Mouse (Mus musculus) limb, embryonic 11.5 days (tissue): Measurements from ENCODE around the gene Kcnj10. TPM values are rescaled to one million over a fixed set of nuclear protein-coding genes. Genes with fewer than 3 reads are reported as not detected.

Experiments
- ATAC-seq: fragments of 200-750 bp; cut with Nextera tagmentation; 2 replicates; pipeline ENCODE4 v1.8.0; 2017; ENCODE audit warnings: low read depth; ENCODE audit not compliant: insufficient number of reproducible peaks, low FRiP score, low TSS enrichment
- DNase-seq: peaks from one replicate; pipeline ENCODE4 v3.0.0-alpha.2; 2015; ENCODE audit warnings: low spot score
- H3K27ac ChIP-seq: fragments of 300-500 bp; sonication (generic); replicated peaks from 2 replicates; pipeline ENCODE4 v1.5.1; 2014; ENCODE audit warnings: low read depth, mild to moderate bottlenecking, low read length
- H3K27me3 ChIP-seq: fragments of 300-500 bp; sonication (generic); 2 replicates; pipeline ENCODE4 v1.6.1; 2014; ENCODE audit warnings: mild to moderate bottlenecking, low read length, mixed read lengths; ENCODE audit not compliant: control insufficient read depth, insufficient read depth
- H3K36me3 ChIP-seq: fragments of 300-500 bp; sonication (generic); 2 replicates; pipeline ENCODE4 v1.6.1; 2014; ENCODE audit warnings: mild to moderate bottlenecking, low read length, moderate library complexity, mixed read lengths; ENCODE audit not compliant: control insufficient read depth, insufficient read depth
- H3K4me1 ChIP-seq: fragments of 300-500 bp; sonication (generic); 2 replicates; pipeline ENCODE4 v1.6.1; 2014; ENCODE audit warnings: low read length, mixed read lengths; ENCODE audit not compliant: control insufficient read depth, insufficient read depth
- H3K4me2 ChIP-seq: fragments of 300-500 bp; sonication (generic); 2 replicates; pipeline ENCODE4 v1.6.1; 2014; ENCODE audit warnings: low read depth, mild to moderate bottlenecking, moderate library complexity; ENCODE audit not compliant: severe bottlenecking
- H3K4me3 ChIP-seq: fragments of 300-500 bp; sonication (generic); 2 replicates; pipeline ENCODE4 v1.5.1; 2014; ENCODE audit warnings: low read depth, low read length
- H3K9ac ChIP-seq: fragments of 300-500 bp; sonication (generic); 2 replicates; pipeline ENCODE4 v1.6.1; 2014; ENCODE audit warnings: mild to moderate bottlenecking, low read length
- H3K9me3 ChIP-seq: fragments of 300-500 bp; sonication (generic); 2 replicates; pipeline ENCODE4 v1.6.1; 2016; ENCODE audit warnings: low read length; ENCODE audit not compliant: control insufficient read depth
- whole genome bisulfite sequencing: fragments of 180-500 bp; shearing (Covaris S2); extraction: QIAGEN DNeasy Blood & Tissue Kit; methylation state at CpG from one replicate; pipeline ENCODE4 v1.1.7; 2014; 5-methylcytosine and 5-hydroxymethylcytosine counted together
- polyA plus RNA-seq: library from polyadenylated mRNA; unstranded; fragments of >200 nt; fragmentation: Nextera tagmentation; extraction: Ambion mirVana; gene quantifications from 2 replicates; pipeline ENCODE4 v1.2.1, GENCODE M21; 2014

The Kcnj10 gene
- polyA plus RNA-seq, 1 experiment from 2014 or later: 0.11 TPM

DNA sequence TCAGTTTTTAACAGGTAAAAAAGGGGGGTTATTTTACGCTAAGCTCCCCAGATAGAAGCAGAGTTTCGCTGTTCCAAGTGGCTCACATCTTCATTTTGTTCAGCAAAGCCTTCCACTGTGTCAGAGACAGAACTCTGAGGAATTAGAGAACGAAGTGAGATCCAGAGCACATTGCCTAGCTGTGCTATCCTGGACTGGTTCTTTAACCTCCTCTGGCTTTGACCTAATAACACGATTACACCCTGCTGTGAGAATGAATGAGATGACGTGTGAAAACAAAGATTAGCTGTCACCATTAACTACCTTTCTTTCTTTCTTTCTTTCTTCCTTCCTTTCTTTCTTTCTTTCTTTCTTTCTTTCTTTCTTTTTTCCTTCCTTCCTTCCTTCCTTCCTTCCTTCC is 68.4 kb downstream of the Kcnj10 start:
- DNase-seq (no peak), ATAC-seq (no peak)
- H3K4me1 ChIP-seq: no peaks in the 10 kb centered on the region
- no peak overlapping the region for H3K9ac ChIP-seq
- no peak overlapping the region for H3K27ac ChIP-seq
- no peaks in the 10 kb centered on the region for H3K27me3 ChIP-seq
- H3K4me2 ChIP-seq: no peak overlapping the region
- no peak overlapping the region for H3K4me3 ChIP-seq
- H3K36me3 ChIP-seq: no peaks in the 10 kb centered on the region
- no peaks in the 10 kb centered on the region for H3K9me3 ChIP-seq
- 14% methylated on average over 5 of the region's 5 CpGs for WGBS

DNA sequence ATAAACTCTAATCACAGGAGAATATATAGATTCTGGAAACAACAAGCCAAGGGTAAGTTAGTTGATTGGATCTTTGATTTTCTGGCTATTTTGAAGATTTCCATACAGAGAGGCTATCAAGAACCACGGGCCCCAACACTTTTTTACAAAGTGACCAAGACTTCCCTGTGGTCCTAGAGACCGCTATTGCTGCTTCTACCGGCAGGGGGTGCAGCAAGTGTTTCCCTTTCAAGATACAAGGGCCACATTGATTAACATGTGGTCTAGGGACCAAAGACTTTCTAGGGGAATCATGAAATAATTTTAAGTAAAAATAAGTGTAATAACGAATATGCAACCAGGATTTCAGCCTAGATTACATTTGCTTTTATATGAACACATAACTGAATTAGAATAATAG is 69.8 kb downstream of the Kcnj10 start:
- Histone ChIP-seq H3K27ac (no peak overlapping the region), H3K4me1 (no peaks in the 10 kb centered on the region), H3K4me2 (no peak overlapping the region), H3K9me3 (no peaks in the 10 kb centered on the region), H3K36me3 (no peaks in the 10 kb centered on the region), H3K27me3 (no peaks in the 10 kb centered on the region), H3K4me3 (no peak overlapping the region), H3K9ac (no peak overlapping the region)
- 5% methylated on average over 4 of the region's 4 CpGs for WGBS
- ATAC-seq (no peak), DNase-seq (peak; percentile 72)

GRCm38 (mm10) chr1:172412204-172412603 is 71.2 kb downstream of the Kcnj10 start:
- H3K27ac ChIP-seq: no peak overlapping the region
- H3K4me3 ChIP-seq: no peak overlapping the region
- DNase-seq: peak; percentile 91
- peak; percentile 71 for ATAC-seq
- 2% methylated on average over 5 of the region's 5 CpGs for WGBS
- no peaks in the 10 kb centered on the region for H3K9me3 ChIP-seq
- no peaks in the 10 kb centered on the region for H3K36me3 ChIP-seq
- no peak overlapping the region for H3K9ac ChIP-seq
- no peaks in the 10 kb centered on the region for H3K27me3 ChIP-seq
- no peaks in the 10 kb centered on the region for H3K4me1 ChIP-seq
- H3K4me2 ChIP-seq: no peak overlapping the region

- Histone ChIP-seq H3K27me3 (no peaks in the 10 kb centered on the region), H3K36me3 (no peaks in the 10 kb centered on the region), H3K27ac (no peak overlapping the region), H3K9ac (no peak overlapping the region), H3K9me3 (no peaks in the 10 kb centered on the region), H3K4me3 (no peak overlapping the region), H3K4me2 (no peak overlapping the region), H3K4me1 (0 out of 2 replicates have a peak, but pooled peaks cover 6% of the 10 kb centered on the region)
- ATAC-seq: no peak
- no peak for DNase-seq
- WGBS: 81% methylated on average over 4 of the region's 4 CpGs
Measured at GRCm38 (mm10) chr1:172413491-172414230, 72.7 kb downstream of the Kcnj10 start.

DNA sequence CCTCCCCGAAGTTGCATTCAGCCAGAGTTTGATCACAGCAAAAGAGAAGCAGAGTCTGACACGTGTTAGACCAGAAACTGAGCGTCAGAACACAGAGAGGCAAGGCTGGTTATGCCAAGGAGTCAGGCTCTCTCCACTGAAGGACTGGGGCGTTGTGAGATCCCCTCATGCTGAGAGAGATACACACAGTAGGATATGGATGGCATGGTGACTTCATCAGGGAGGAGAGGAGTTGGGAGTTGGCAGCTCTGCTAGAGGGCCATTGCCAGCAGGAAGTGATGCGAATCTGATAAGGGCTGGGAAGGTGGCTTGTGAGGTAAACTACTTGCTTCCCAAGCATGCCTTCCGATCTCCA is 73.2 kb downstream of the Kcnj10 start:
- Histone ChIP-seq H3K9me3 (no peaks in the 10 kb centered on the region), H3K27me3 (no peaks in the 10 kb centered on the region), H3K4me2 (no peak overlapping the region), H3K9ac (no peak overlapping the region), H3K4me3 (no peak overlapping the region), H3K27ac (no peak overlapping the region), H3K4me1 (0 out of 2 replicates have a peak, but pooled peaks cover 7% of the 10 kb centered on the region), H3K36me3 (no peaks in the 10 kb centered on the region)
- WGBS: 82% methylated on average over 6 of the region's 6 CpGs
- no peak for DNase-seq
- no peak for ATAC-seq

- no peaks in the 10 kb centered on the region for H3K27me3 ChIP-seq
- WGBS: 88% methylated on average over 7 of the region's 7 CpGs
- H3K36me3 ChIP-seq: no peaks in the 10 kb centered on the region
- no peak overlapping the region for H3K9ac ChIP-seq
- DNase-seq: no peak
- H3K4me2 ChIP-seq: no peak overlapping the region
- no peak overlapping the region for H3K4me3 ChIP-seq
- 0 out of 2 replicates have a peak, but pooled peaks cover 7% of the 10 kb centered on the region for H3K4me1 ChIP-seq
- H3K27ac ChIP-seq: no peak overlapping the region
- H3K9me3 ChIP-seq: no peaks in the 10 kb centered on the region
- no peak for ATAC-seq
Measured at GRCm38 (mm10) chr1:172415061-172415460, 74.1 kb downstream of the Kcnj10 start.

DNA sequence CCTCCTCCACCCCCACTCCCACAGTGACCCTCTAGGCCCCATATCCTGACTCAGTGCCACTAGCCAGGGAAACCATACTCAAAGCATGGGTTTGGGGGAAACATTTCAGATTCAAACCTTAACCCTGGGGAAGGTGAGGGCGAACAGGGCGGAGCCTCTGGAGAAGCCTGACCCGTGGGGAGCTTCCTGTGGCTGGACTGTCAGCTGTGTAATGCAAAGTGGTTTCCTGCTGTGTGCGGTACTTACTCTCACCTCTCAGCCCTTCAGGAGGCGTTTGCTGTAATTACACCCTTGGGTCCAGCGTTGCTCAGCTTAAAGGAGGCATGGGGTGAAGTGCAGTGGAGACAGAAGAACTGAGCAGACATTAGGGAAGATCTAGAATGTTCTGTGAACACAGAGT is 77.2 kb downstream of the Kcnj10 start:
- no peak for DNase-seq
- Histone ChIP-seq H3K4me2 (no peak overlapping the region), H3K9me3 (no peaks in the 10 kb centered on the region), H3K27me3 (no peaks in the 10 kb centered on the region), H3K4me3 (no peak overlapping the region), H3K9ac (no peak overlapping the region), H3K36me3 (no peaks in the 10 kb centered on the region), H3K27ac (no peak overlapping the region), H3K4me1 (0 out of 2 replicates have a peak, but pooled peaks cover 7% of the 10 kb centered on the region)
- no peak for ATAC-seq
- WGBS: 8% methylated on average over 6 of the region's 6 CpGs

DNA sequence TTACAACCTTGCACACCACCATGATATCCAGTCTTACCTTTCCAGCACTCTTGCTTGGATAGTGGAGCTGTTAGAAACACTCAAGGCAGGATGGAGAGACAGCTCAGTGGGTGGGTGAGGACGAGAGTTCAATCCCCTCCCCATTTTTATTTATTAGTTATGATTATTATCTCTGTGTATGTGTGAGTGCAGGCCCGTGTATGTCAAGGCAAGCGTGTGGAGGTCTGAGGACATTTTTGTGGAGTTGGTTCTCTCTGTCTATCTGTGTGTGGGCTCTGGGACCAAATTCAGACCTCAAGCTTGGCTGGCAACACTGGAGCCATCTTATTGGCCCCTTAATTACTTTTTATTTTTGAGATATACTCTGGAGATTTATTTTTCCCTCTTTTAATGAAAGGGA is 77.6 kb downstream of the Kcnj10 start:
- DNase-seq (no peak), ATAC-seq (no peak)
- Histone ChIP-seq H3K4me1 (0 out of 2 replicates have a peak, but pooled peaks cover 7% of the 10 kb centered on the region), H3K4me2 (no peak overlapping the region), H3K9ac (no peak overlapping the region), H3K36me3 (no peaks in the 10 kb centered on the region), H3K27ac (no peak overlapping the region), H3K4me3 (no peak overlapping the region), H3K27me3 (no peaks in the 10 kb centered on the region), H3K9me3 (no peaks in the 10 kb centered on the region)
- 45% methylated on average over 3 of the region's 3 CpGs for WGBS

GRCm38 (mm10) chr1:172420181-172420580 is 79.2 kb downstream of the Kcnj10 start:
- Histone ChIP-seq H3K9me3 (no peaks in the 10 kb centered on the region), H3K4me2 (no peak overlapping the region), H3K4me3 (no peak overlapping the region), H3K36me3 (no peaks in the 10 kb centered on the region), H3K4me1 (0 out of 2 replicates have a peak, but pooled peaks cover 7% of the 10 kb centered on the region), H3K27ac (no peak overlapping the region), H3K27me3 (no peaks in the 10 kb centered on the region), H3K9ac (no peak overlapping the region)
- DNase-seq (no peak), ATAC-seq (no peak)
- 85% methylated on average over 6 of the region's 6 CpGs for WGBS
